Comparison of ENCODE assay signal across 7 mouse cellular contexts in genomic region chr7:109098145-109099018, GRCm38 (mm10). TPM values are rescaled to one million over a fixed set of nuclear protein-coding genes. Genes with fewer than 3 reads are reported as not detected.
A peak's percentile ranks its signal among the peaks of the same experiment; 100 is the strongest.
DNase-seq lines count a peak whose midpoint lies in the region; ATAC-seq and TF ChIP-seq lines count a peak whose summit lies in the region.

No protein-coding gene starts in this region.

- H3K27me3 ChIP-seq in CH12.LX (replicated peaks): peaks cover 71% of the 10 kb centered on the region
- peaks cover 36% of the 10 kb centered on the region for H3K27me3 ChIP-seq in forebrain, embryonic 13.5 days
- no peaks in the 10 kb centered on the region for H3K27me3 ChIP-seq in kidney, embryonic 14.5 days (ENCODE audit: control insufficient read depth, insufficient read depth, low read length)

- peak; percentile 63 for TF ChIP-seq RAD21 in CH12.LX (IDR thresholded peaks at IDR 0.05; ENCODE audit: low read depth, low read length)

- no peak overlapping the region for H3K27ac ChIP-seq in CH12.LX (ENCODE audit: insufficient read depth, low read depth)
- H3K27ac ChIP-seq in forebrain, embryonic 13.5 days: no peak overlapping the region
- no peak overlapping the region for H3K27ac ChIP-seq in kidney, embryonic 14.5 days (ENCODE audit: low read depth, low read length)

- in situ Hi-C loops in CH12.LX (cut with MboI; ENCODE audit: low pct_ligation_motif_present, low pct_unique_long_range_greater_than_20kb, low sequenced_read_pairs): no loop called here

- DNase-seq in 416B (ENCODE audit: low read depth): peak; percentile 31
- DNase-seq in CH12.LX (ENCODE audit: extremely low read depth): peak; percentile 17
- no peak for DNase-seq in ovary, postnatal 36 days (ENCODE audit: low spot score)

- TF ChIP-seq EP300 in CH12.LX (IDR thresholded peaks at IDR 0.05; ENCODE audit: low read length): no peak

- no peak for TF ChIP-seq POLR2A in CH12.LX (IDR thresholded peaks at IDR 0.05; ENCODE audit: low read depth, low read length)

- H3K9ac ChIP-seq in CH12.LX (ENCODE audit: insufficient read depth, low read depth): no peak overlapping the region
- H3K9ac ChIP-seq in forebrain, embryonic 13.5 days: no peak overlapping the region
- no peak overlapping the region for H3K9ac ChIP-seq in kidney, embryonic 14.5 days (ENCODE audit: low read depth, low read length)

- H3K4me3 ChIP-seq in CH12.LX (replicated peaks in 1 of 3; ENCODE audit: low read depth in 2 of 3, low read length in 2 of 3, poor library complexity in 1 of 3): no peak overlapping the region
- H3K4me3 ChIP-seq in forebrain, embryonic 13.5 days: no peak overlapping the region
- no peak overlapping the region for H3K4me3 ChIP-seq in kidney, embryonic 14.5 days (ENCODE audit: low read length)

- H3K36me3 ChIP-seq in CH12.LX (replicated peaks in 1 of 2; ENCODE audit: control insufficient read depth in 1 of 2, insufficient read depth in 1 of 2, low read length in 1 of 2): no peaks in the 10 kb centered on the region
- no peaks in the 10 kb centered on the region for H3K36me3 ChIP-seq in forebrain, embryonic 13.5 days (ENCODE audit: poor library complexity, severe bottlenecking)
- H3K36me3 ChIP-seq in kidney, embryonic 14.5 days (ENCODE audit: control insufficient read depth, insufficient read depth, low read length): no peaks in the 10 kb centered on the region

- H3K79me2 ChIP-seq in CH12.LX (replicated peaks; ENCODE audit: control insufficient read depth, extremely low read depth, insufficient read depth, poor library complexity, severe bottlenecking): no peaks in the 10 kb centered on the region

- no peaks in the 10 kb centered on the region for H3K4me1 ChIP-seq in CH12.LX (ENCODE audit: control insufficient read depth in 1 of 2, insufficient read depth in 2 of 2)
- H3K4me1 ChIP-seq in forebrain, embryonic 13.5 days: no peaks in the 10 kb centered on the region; the same call in 1 of the 2 replicates
- no peaks in the 10 kb centered on the region for H3K4me1 ChIP-seq in kidney, embryonic 14.5 days (ENCODE audit: control insufficient read depth, insufficient read depth, low read length)

- ATAC-seq in cerebellum, adult (ENCODE audit: insufficient number of reproducible peaks, low FRiP score, low TSS enrichment): peak; percentile 74
- ATAC-seq in forebrain, embryonic 13.5 days: peak; percentile 73
- ATAC-seq in kidney, embryonic 14.5 days (ENCODE audit: low FRiP score, low TSS enrichment): peak; percentile 49; the same call in 1 of the 2 replicates
- ATAC-seq in megakaryocyte-erythroid progenitor cell, adult 5-6 weeks (replicated peaks; ENCODE audit: low FRiP score, low TSS enrichment, poor library complexity, severe bottlenecking): peak; percentile 91

- peaks cover 4% of the 10 kb centered on the region for H3K9me3 ChIP-seq in CH12.LX (replicated peaks; ENCODE audit: low read length)
- no peaks in the 10 kb centered on the region for H3K9me3 ChIP-seq in forebrain, embryonic 13.5 days (replicated peaks)
- H3K9me3 ChIP-seq in kidney, embryonic 14.5 days (ENCODE audit: control insufficient read depth, low read length): no peaks in the 10 kb centered on the region

- peak; percentile 22 to 69; a peak in 3 of 4 replicates for TF ChIP-seq CTCF in CH12.LX (conservative IDR thresholded peaks at IDR 0.05 in 1 of 2, IDR thresholded peaks at IDR 0.05 in 1 of 2; ENCODE audit: low read depth in 2 of 2, low read length in 2 of 2)

- no peak overlapping the region for H3K4me2 ChIP-seq in CH12.LX (ENCODE audit: insufficient read depth, low read depth, poor library complexity, severe bottlenecking)
- H3K4me2 ChIP-seq in forebrain, embryonic 13.5 days: no peak overlapping the region
- no peak overlapping the region for H3K4me2 ChIP-seq in kidney, embryonic 14.5 days (replicated peaks; ENCODE audit: low read depth, low read length)

- 22% methylated on average over 6 of the region's 6 CpGs for WGBS in forebrain, embryonic 13.5 days
- 40% methylated on average over 6 of the region's 6 CpGs for WGBS in kidney, embryonic 14.5 days

- dilution Hi-C loops in CH12.LX (cut with MboI; ENCODE audit: extremely low pct_ligation_motif_present, extremely low pct_unique_long_range_greater_than_20kb, low sequenced_read_pairs): no loop called here

TF ChIP-seq in CH12.LX, 34 proteins besides CTCF, POLR2A, EP300 and RAD21:
- TF ChIP-seq CHD2 (IDR thresholded peaks at IDR 0.05; ENCODE audit: low read length): no peak
- peak; percentile 51 for TF ChIP-seq SMC3 (IDR thresholded peaks at IDR 0.05; ENCODE audit: low read depth, low read length)

RNA-seq across cellular contexts. Expression of gene Ric3, which starts 15.3 kb away (rescaled TPM):
- total RNA-seq in CH12.LX (2012; rRNA removed): 0.13 TPM in 1 of 2 replicates, not detected in the other
- total RNA-seq in CH12.LX (2014; rRNA removed): not detected in 2 replicates
- polyA plus RNA-seq in CH12.LX (2012; ENCODE audit: insufficient read length, low read depth): not detected in 2 replicates
- 23.2 and 27.6 TPM in 2 replicates for polyA plus RNA-seq in forebrain, embryonic 13.5 days (2015; fragmentation: Nextera tagmentation; extraction: Ambion mirVana)
- polyA plus RNA-seq in kidney, embryonic 14.5 days (2014; fragmentation: Nextera tagmentation; extraction: Ambion mirVana): 1.4 and 2.2 TPM in 2 replicates
- 1.2 TPM in 1 of 2 replicates, not detected in the other for total RNA-seq in megakaryocyte-erythroid progenitor cell, adult 5-6 weeks (2014; fragmentation: Nextera tagmentation)
- 0.11 and 0.75 TPM in 2 replicates for total RNA-seq in megakaryocyte-erythroid progenitor cell, adult 5-6 weeks (2017)
